Mouse (Mus musculus) limb, embryonic 12.5 days (tissue): ENCODE results near the gene Gpat2. TPM values are rescaled to one million over a fixed set of nuclear protein-coding genes. Genes with fewer than 3 reads are reported as not detected.
A peak's percentile ranks its signal among the peaks of the same experiment; 100 is the strongest.

Experiments used
- ATAC-seq: fragments of 200-750 bp; cut with Nextera tagmentation; 2 replicates; pipeline ENCODE4 v1.8.0; 2017; ENCODE audit warnings: low read depth, moderate TSS enrichment; ENCODE audit not compliant: insufficient number of reproducible peaks, insufficient read depth, low FRiP score, low TSS enrichment
- H3K27ac ChIP-seq: fragments of 300-500 bp; sonication (generic); 2 replicates; pipeline ENCODE4 v1.5.1; 2016; ENCODE audit warnings: mild to moderate bottlenecking, moderate library complexity
- H3K27me3 ChIP-seq: fragments of 300-500 bp; sonication (generic); 2 replicates; pipeline ENCODE4 v1.6.1; 2016; ENCODE audit warnings: mild to moderate bottlenecking, moderate library complexity
- H3K36me3 ChIP-seq: fragments of 300-500 bp; sonication (generic); 2 replicates; pipeline ENCODE4 v1.6.1; 2016; ENCODE audit warnings: mild to moderate bottlenecking, moderate library complexity
- H3K4me1 ChIP-seq: fragments of 300-500 bp; sonication (generic); replicated peaks from 2 replicates; pipeline ENCODE4 v1.6.1; 2016
- H3K4me2 ChIP-seq: fragments of 300-500 bp; sonication (generic); 2 replicates; pipeline ENCODE4 v1.6.1; 2016; ENCODE audit warnings: mild to moderate bottlenecking, moderate library complexity
- H3K4me3 ChIP-seq: fragments of 300-500 bp; sonication (generic); replicated peaks from 2 replicates; pipeline ENCODE4 v1.5.1; 2016; ENCODE audit warnings: mild to moderate bottlenecking
- H3K9ac ChIP-seq: fragments of 300-500 bp; sonication (generic); replicated peaks from 2 replicates; pipeline ENCODE4 v1.6.1; 2016; ENCODE audit warnings: mild to moderate bottlenecking, moderate library complexity
- H3K9me3 ChIP-seq: fragments of 300-500 bp; sonication (generic); 2 replicates; pipeline ENCODE4 v1.6.1; 2016; ENCODE audit warnings: mild to moderate bottlenecking, moderate library complexity
- WGBS: fragments of 180-500 bp; shearing (Covaris S2); methylation state at CpG from one replicate; pipeline ENCODE4 v1.1.7; 2016; 5-methylcytosine and 5-hydroxymethylcytosine counted together
- polyA plus RNA-seq: library from polyadenylated mRNA; unstranded; fragments of >200 nt; fragmentation: Nextera tagmentation; extraction: Ambion mirVana; gene quantifications from 2 replicates; pipeline ENCODE4 v1.2.1, GENCODE M21; 2016

Gpat2 gene
- polyA plus RNA-seq, 1 experiment from 2014 or later, result 0.30 TPM

DNA sequence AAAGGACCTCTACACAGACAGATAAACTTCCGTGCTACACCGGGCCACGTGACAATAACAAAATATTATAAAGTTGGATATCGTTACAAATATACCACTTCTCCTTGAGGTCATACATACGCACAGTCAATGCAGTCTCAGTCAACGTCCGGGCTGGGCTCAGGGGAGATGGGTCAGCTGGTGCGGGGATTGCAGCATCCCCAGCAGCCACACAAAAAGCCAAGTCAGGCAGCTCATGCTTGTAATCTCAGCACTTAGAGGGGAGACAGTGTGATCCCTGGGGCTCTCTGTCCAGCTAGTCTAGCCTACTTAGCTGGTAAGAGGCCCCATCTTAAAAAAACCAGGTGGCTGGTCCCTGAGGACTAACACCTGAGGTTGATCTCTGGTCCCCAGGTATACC, 46.3 kb downstream of the Gpat2 start:
- H3K27me3 ChIP-seq, result no peaks in the 10 kb centered on the region
- ATAC-seq, result no peak
- no peaks in the 10 kb centered on the region for H3K4me1 ChIP-seq
- no peak overlapping the region for H3K27ac ChIP-seq
- no peaks in the 10 kb centered on the region for H3K36me3 ChIP-seq
- H3K9me3 ChIP-seq, result no peaks in the 10 kb centered on the region
- no peak overlapping the region for H3K4me2 ChIP-seq
- whole genome bisulfite sequencing, result 90% methylated on average over 8 of the region's 8 CpGs
- H3K4me3 ChIP-seq, result no peak overlapping the region
- no peak overlapping the region for H3K9ac ChIP-seq

DNA sequence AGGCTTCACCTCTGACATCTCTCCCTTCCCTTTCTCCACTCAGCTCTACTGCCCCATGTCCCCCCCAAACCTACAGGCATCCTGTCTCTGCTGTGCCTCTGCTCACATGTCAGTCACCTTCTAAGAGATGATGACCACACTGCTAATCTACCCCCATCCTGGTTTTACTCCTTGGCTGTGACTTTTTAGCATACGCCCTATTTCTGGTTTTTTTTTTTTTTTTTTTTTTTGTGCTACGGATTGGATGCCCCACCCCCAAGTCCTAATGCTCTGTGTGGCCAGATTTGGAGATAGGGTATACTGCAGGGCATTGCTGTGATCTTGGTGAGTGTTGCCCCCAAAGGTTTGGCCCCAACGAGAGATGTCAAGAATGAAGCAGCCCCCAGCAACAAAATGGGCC, 47.3 kb downstream of the Gpat2 start:
- no peak for ATAC-seq
- 68% methylated on average over 3 of the region's 3 CpGs for WGBS
- no peaks in the 10 kb centered on the region for H3K9me3 ChIP-seq
- H3K9ac ChIP-seq, result no peak overlapping the region
- H3K27ac ChIP-seq, result no peak overlapping the region
- no peak overlapping the region for H3K4me3 ChIP-seq
- no peaks in the 10 kb centered on the region for H3K36me3 ChIP-seq
- no peak overlapping the region for H3K4me2 ChIP-seq
- H3K27me3 ChIP-seq, result no peaks in the 10 kb centered on the region
- H3K4me1 ChIP-seq, result no peaks in the 10 kb centered on the region

DNA sequence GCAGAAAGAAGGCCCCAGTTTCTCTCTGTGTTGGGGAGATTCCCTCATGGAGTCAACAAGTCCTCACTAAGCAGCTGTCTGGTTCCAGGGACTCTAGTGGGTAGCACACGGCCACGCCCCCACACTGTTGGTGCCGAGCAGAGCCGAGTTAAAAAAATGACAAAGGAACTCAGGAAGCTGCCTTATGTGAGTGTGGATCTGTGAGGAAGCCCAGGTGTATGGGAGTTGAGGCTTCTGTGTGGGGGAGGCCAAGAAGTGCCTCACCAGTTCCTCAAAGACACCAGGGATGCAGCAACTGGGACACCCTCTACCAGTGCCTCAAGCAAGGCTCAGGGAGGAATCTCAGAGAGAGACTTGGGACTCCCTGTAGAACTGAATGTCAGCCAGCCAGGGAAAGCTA, 54.2 kb downstream of the Gpat2 start:
- H3K9me3 ChIP-seq, result no peaks in the 10 kb centered on the region
- H3K36me3 ChIP-seq, result no peaks in the 10 kb centered on the region
- no peak for ATAC-seq
- H3K9ac ChIP-seq, result no peak overlapping the region
- no peak overlapping the region for H3K4me2 ChIP-seq
- H3K27me3 ChIP-seq, result peaks cover 59% of the 10 kb centered on the region
- no peak overlapping the region for H3K4me3 ChIP-seq
- peaks cover 27% of the 10 kb centered on the region; the same call in 1 of the 2 replicates for H3K4me1 ChIP-seq
- WGBS, result 75% methylated on average over 4 of the region's 4 CpGs
- no peak overlapping the region for H3K27ac ChIP-seq

DNA sequence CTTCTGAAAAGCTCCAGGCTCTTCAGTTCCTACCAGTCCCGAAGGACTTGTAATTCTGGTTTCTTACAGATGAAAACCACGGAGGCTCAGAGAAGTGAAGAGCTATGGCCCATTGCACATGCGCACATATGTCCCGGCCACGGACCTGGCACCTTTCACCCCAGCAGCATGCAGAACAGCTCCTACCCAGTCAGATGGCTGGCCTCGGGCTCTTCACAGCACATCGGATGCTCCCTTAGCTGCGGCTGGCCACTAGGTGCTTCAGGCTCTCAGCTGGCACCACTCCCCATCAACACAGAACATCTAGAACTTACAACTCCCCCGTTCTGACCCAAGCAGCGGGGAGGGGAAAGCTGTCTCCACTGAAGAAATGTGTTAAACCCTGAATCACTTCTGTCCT, 54.8 kb downstream of the Gpat2 start:
- H3K27me3 ChIP-seq, result peaks cover 65% of the 10 kb centered on the region
- H3K27ac ChIP-seq, result no peak overlapping the region
- no peaks in the 10 kb centered on the region for H3K36me3 ChIP-seq
- no peak overlapping the region for H3K4me2 ChIP-seq
- no peak overlapping the region for H3K9ac ChIP-seq
- peaks cover 33% of the 10 kb centered on the region; the same call in 1 of the 2 replicates for H3K4me1 ChIP-seq
- H3K4me3 ChIP-seq, result no peak overlapping the region
- no peak for ATAC-seq
- WGBS, result 64% methylated on average over 10 of the region's 10 CpGs
- H3K9me3 ChIP-seq, result no peaks in the 10 kb centered on the region

DNA sequence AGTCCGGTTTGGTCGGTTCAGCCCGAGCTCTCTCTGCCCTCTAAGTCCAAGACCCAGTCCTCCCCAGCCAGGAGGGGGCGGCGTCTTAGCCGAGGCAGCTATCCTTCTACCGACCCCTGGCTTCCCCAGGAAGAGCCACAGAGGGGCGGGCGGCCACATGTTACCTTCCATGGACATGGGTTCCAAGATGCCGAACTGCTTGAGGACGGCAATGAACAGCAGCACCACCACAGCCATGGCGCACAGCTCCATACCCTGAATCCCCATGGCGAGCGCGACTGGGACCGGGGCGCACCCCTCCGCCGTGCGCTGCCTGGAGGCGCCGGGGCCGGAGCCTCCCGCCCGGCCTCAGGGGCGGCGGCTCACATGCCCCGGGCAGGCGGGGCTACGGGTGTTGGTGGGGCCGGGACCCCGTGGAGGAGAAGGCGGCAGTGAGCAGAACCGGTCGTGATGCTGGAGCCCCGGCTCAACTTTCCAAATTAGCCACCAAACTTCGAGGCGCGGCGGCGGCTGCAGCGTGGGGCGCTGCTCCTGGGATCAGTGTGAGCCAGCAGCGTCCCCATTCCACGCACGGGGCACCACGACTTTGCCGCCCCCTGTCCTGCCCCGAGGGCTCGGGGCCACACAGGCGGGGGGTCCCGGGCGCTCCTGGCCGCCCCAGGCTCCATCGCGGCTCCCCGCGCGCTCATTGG, 57.0 kb downstream of the Gpat2 start:
- peak overlapping the region; percentile 96 for H3K4me2 ChIP-seq
- WGBS, result under 1% methylated on average over 59 of the region's 59 CpGs
- peak overlapping the region; percentile 60 for H3K4me3 ChIP-seq
- peak overlapping the region; percentile 51 for H3K9ac ChIP-seq
- no peaks in the 10 kb centered on the region for H3K36me3 ChIP-seq
- peaks cover 75% of the 10 kb centered on the region for H3K27me3 ChIP-seq
- peaks cover 35% of the 10 kb centered on the region; the same call in 1 of the 2 replicates for H3K4me1 ChIP-seq
- ATAC-seq, result peak; percentile 57
- no peak overlapping the region for H3K27ac ChIP-seq
- H3K9me3 ChIP-seq, result no peaks in the 10 kb centered on the region

DNA sequence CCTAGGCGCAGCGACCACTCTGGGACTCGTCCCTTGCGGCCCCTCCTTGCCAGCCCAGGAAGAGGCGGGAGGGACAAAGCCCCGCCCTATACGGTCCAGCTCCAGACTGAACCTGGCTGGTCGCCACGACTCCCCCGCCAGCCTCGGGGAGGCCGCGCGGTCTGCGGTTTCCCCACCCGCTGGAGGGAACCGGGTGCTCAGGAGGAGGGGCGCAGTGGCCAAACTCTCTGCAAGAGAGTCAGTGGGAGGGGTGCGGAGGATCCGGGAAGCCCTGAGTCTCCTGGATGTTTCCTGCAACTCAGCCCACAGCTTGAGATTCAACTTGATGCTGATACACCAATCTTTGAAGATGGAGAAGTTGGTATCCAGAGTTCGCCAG, 57.5 kb downstream of the Gpat2 start:
- Histone ChIP-seq H3K4me3 (peak overlapping the region; percentile 60), H3K27me3 (peaks cover 75% of the 10 kb centered on the region), H3K27ac (no peak overlapping the region), H3K36me3 (no peaks in the 10 kb centered on the region), H3K4me1 (peaks cover 35% of the 10 kb centered on the region; the same call in 1 of the 2 replicates), H3K4me2 (peak overlapping the region; percentile 96), H3K9me3 (no peaks in the 10 kb centered on the region), H3K9ac (peak overlapping the region; percentile 51)
- WGBS, result under 1% methylated on average over 21 of the region's 21 CpGs
- peak; percentile 72; the same call in 1 of the 2 replicates for ATAC-seq

DNA sequence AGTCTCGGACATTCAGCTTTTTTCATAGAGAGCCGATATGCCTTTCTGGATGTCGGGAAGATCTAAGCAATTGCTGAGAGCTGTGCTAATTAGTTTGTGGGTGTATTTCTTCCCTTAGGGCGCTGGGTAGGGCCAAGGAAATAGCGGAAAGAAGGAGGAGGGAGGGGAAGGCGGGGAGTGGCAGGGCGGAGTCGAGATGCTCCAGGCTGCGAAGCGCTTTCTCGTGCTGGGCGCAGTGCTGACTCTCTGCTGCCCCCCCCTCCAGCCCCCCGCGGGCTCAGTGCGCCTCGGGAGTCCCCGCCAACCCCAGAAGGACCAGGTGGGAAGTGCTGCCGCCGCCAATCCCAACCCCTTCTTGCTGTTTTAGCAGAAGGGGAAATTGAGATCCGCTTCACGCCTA, 58.0 kb downstream of the Gpat2 start:
- no peak for ATAC-seq
- WGBS, result 1% methylated on average over 20 of the region's 21 CpGs
- H3K9ac ChIP-seq, result no peak overlapping the region
- H3K27ac ChIP-seq, result no peak overlapping the region
- peaks cover 35% of the 10 kb centered on the region; the same call in 1 of the 2 replicates for H3K4me1 ChIP-seq
- no peaks in the 10 kb centered on the region for H3K9me3 ChIP-seq
- H3K36me3 ChIP-seq, result no peaks in the 10 kb centered on the region
- H3K27me3 ChIP-seq, result peaks cover 75% of the 10 kb centered on the region
- peak overlapping the region; percentile 96 for H3K4me2 ChIP-seq
- peak overlapping the region; percentile 60 for H3K4me3 ChIP-seq

DNA sequence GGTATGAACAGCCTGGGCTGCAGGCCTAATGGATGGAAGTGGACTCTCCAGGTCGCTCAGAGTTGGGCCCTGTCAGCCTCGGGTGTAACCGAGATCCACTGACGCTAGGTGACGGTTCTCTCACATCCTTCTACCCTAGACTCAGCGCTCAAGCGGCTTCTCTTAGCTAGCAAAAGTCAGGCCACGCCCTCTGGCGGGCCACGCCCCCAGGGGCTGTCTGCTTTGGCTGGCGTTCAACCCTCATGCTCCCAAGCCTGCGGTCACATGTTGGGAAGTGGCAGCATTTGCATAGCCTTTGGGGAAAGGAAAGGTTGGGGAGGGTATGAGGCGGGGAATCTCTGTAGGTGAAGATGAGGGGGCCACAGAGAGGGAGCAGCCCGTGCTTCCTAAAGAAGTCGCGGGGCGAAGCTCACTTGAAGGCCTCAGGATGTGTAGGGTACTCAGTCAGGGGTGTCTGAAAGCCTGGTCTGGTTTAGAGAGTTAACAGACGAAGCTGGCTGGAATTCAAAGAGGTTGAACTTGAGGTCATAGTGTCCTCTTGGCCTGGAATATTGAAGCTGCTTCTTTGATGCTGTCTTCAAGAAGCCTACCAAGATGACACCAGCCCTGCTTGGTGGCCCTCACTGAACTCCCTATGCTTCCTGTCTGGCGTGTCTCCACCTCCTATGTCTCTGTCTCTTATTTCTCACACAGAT, 59.6 kb downstream of the Gpat2 start:
- ATAC-seq, result 0 out of 2 replicates have a peak, but pooled peaks have one; percentile 37
- Histone ChIP-seq H3K36me3 (no peaks in the 10 kb centered on the region), H3K9ac (no peak overlapping the region; the same call in 1 of the 2 replicates), H3K4me3 (peak overlapping the region; percentile 24), H3K27ac (no peak overlapping the region), H3K27me3 (peaks cover 62% of the 10 kb centered on the region), H3K4me2 (peak overlapping the region; percentile 53), H3K9me3 (no peaks in the 10 kb centered on the region), H3K4me1 (peaks cover 35% of the 10 kb centered on the region; the same call in 1 of the 2 replicates)
- 8% methylated on average over 19 of the region's 19 CpGs for WGBS

Other genes starting within 250 kb of the Gpat2 start
- 2.2 and 2.3 TPM in 2 replicates for gene 1810024B03Rik, start 216.9 kb upstream of the Gpat2 start, polyA plus RNA-seq
- 98.3 and 104 TPM in 2 replicates for gene Snrnp200, start 216.8 kb upstream of the Gpat2 start, polyA plus RNA-seq
- 65.1 and 65.9 TPM in 2 replicates for gene Ciao1, start 177.4 kb upstream of the Gpat2 start, polyA plus RNA-seq
- gene Tmem127, start 177.3 kb upstream of the Gpat2 start, polyA plus RNA-seq, result 26.5 and 29.6 TPM in 2 replicates
- 86.5 and 89.6 TPM in 2 replicates for gene Stard7, start 155.0 kb upstream of the Gpat2 start, polyA plus RNA-seq
- gene Dusp2, start 89.0 kb upstream of the Gpat2 start, polyA plus RNA-seq, result 6.5 and 7.0 TPM in 2 replicates
- gene Astl, start 86.6 kb upstream of the Gpat2 start, polyA plus RNA-seq, result not detected in 2 replicates
- 1.3 and 1.6 TPM in 2 replicates for gene Adra2b, start 62.0 kb upstream of the Gpat2 start, polyA plus RNA-seq
- 23.1 and 24.2 TPM in 2 replicates for gene Fahd2a, start 19.4 kb downstream of the Gpat2 start, polyA plus RNA-seq
- gene Kcnip3, start 96.9 kb downstream of the Gpat2 start, polyA plus RNA-seq, result 1.0 and 1.4 TPM in 2 replicates
- 1.2 and 1.7 TPM in 2 replicates for gene Prom2, start 116.3 kb downstream of the Gpat2 start, polyA plus RNA-seq
- 5.6 and 6.7 TPM in 2 replicates for gene Zfp661, start 161.9 kb downstream of the Gpat2 start, polyA plus RNA-seq
- 153 and 162 TPM in 2 replicates for gene Mrps5, start 162.0 kb downstream of the Gpat2 start, polyA plus RNA-seq
- gene Mal, start 231.5 kb downstream of the Gpat2 start, polyA plus RNA-seq, result 0.16 and 0.45 TPM in 2 replicates